Mouse (Mus musculus) frontal cortex, postnatal 36 days (tissue): ENCODE data around the gene Fbxo31.
A peak's percentile ranks its signal among the peaks of the same experiment; 100 is the strongest.
"Not testable (repeated sequence)": the region's sequence is repeated elsewhere in the genome, so short reads cannot be mapped to it uniquely, and the experiment has no call there.

ENCODE experiments used
- DNase-seq, 2 experiments: peaks; one replicate each; pipeline ENCODE4 v3.0.0; 2022; ENCODE audit warnings: low spot score in 2 of 2

Gene Fbxo31

DNA sequence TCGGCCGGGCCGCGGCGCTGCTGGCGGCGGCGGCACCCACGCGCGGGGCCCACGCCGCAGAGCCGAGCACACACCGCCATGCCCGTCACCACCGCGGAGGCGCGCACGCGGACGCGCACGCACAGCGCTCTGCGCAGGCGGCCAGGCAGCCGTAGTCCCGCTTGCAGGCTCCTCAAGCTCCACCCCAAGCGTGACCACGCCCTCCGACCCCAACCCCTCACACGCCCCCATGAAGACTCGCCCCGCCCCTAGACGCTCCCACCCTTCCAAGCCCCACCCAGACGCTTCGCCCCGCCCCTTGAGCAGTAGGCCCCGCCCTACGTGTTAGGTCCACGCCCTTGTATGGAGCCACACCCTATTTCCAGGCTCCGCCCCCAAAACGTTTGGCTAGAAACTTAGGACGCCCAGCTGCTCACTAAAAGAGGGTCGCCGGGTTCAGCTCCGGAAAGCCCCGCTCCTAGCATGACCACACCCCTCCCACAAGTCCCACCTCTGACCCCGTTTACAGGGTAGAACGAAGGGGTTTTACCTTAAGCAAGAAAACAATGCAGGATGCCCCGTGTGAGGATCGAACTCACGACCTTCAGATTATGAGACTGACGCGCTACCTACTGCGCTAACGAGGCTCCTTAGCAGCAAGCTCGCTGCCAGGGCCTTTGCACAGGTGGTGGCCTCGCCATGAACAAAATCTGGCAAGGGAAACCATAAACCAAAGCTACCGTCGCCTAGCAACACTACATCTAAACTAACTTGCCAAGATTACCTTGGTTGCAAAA lies at the start of gene Fbxo31:
TSS of gene Fbxo31 (minus strand) at position 131 of the 776 bp plus-strand sequence.
- DNase-seq: peak; percentile 95 to 97

- peak in 1 of 2 experiments; percentile 43 for DNase-seq
Measured at GRCm38 (mm10) chr8:121623043-121623442, 44.4 kb upstream of the Fbxo31 start.

GRCm38 (mm10) chr8:121621879-121622278 lies 43.3 kb upstream of the Fbxo31 start:
- DNase-seq: no peak

DNA sequence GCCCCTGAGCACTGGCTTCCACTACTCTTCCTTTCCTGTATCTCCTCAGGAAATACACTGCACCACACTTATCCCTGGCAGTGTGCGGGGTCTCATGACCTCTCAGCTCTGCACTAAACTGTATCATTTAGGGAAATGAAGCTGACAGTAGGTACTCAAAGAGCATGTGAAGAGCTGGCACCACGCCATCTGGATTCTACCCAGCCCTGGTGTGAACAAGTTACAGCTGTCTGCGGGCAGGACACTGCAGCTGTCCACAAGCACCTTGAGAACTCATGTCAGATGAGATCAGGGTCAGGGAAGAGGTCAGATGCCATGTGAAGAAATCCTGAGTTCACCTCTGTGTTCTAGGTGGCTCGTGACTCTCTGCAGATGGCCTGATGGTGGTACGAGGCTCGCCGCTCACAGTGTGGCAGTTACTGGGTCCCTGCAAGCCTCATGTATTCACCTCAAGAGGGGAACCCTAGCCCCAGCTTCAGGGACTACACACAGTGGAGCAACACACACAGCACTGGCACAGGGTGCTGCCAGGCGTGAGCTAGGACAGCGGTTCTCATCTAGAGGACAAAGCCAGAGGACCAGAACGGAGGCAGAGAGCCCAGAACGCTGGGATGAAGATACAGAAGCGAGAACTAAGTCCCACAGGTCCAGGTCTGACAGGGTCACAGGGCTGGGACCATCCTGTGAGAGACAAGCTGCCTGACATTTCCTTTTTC lies 42.4 kb upstream of the Fbxo31 start:
- no peak for DNase-seq

- no peak for DNase-seq
Measured at GRCm38 (mm10) chr8:121619401-121619995, 40.9 kb upstream of the Fbxo31 start.

GRCm38 (mm10) chr8:121613419-121613818 lies 34.8 kb upstream of the Fbxo31 start:
- DNase-seq: no peak

DNA sequence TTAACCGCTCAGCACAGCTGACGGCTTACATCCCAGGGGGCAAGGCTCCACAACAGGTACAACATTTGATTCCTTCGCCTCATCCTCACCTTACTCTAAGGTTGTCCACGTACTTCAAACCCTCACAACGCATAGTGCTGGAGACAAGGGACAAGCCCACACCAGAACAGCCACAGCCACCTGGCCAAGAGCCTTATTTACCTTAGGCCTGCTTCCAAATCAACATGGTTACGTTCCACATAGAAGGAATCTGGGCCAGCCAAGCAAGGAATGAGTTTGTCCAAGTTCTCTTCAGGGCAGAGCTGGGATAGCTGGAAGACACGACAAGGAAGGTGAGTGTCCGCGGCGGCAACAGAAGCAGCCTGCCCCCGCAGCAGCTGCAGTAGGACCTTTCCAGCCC lies 31.3 kb upstream of the Fbxo31 start:
- DNase-seq: no peak

GRCm38 (mm10) chr8:121609251-121609650 lies 30.6 kb upstream of the Fbxo31 start:
- DNase-seq: no peak

DNA sequence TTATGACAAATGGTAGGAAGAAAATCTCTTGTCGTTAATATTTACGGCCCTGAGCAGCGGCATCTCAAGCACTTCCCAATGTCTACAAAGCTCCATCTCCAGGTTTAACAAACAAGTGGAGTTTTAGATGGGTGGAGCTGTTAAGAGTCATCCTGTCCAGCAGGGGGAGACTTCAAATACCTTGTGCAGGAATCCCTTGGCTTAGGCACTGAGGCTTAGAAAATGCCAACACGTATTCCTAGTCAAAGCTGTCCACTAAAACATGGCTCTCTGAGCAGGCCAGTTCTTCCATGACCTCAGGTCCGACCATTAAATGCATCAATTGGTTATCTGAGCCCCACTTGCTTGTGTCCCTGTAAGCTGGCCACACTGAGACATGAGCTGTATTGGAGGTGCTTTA lies 29.1 kb upstream of the Fbxo31 start:
- no peak for DNase-seq

- DNase-seq: no peak
Measured at GRCm38 (mm10) chr8:121603801-121604200, 25.2 kb upstream of the Fbxo31 start.

DNA sequence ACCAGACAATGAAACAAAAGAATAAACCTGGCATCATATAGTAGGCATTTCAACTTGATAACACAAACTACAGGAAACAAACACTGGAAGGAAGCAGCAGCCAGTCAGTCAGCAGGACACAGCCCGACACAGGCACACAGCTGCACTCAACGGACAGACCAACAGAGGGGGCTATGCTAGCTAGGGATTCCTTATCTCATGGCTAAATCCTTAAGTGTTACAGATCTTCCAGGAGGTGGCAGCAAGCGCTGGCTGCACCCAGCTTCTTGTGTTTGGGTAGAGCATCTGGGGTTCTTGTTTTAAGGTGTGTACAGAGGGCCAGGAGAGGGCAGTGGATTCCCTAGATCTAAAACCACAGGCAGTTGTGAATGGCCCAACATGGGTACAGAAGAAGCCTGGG lies 24.3 kb upstream of the Fbxo31 start:
- peak; percentile 70 to 89 for DNase-seq

- no peak for DNase-seq
Measured at GRCm38 (mm10) chr8:121602411-121602810, 23.8 kb upstream of the Fbxo31 start.

DNA sequence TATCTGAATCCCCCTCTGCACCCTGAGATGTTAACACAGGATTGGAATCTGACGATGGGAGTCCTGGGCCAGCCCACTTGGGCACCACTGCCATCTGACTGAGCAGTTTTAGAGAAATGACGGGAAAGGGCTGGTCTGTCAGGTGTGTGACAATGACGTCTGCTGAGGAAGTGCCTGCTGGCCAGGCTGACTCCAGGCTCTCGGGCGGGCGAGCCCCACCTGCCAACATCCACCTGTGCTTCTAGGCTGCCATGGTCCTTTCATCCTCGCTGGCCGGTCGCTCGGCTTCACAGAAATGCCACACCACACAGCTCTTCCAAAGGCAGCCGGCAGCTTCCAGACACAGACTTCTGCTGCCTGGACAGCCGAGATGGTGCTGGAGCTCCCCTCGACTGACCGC lies 21.2 kb upstream of the Fbxo31 start:
- DNase-seq: no peak

- DNase-seq: peak; percentile 64 to 76
Measured at GRCm38 (mm10) chr8:121598892-121599291, 20.3 kb upstream of the Fbxo31 start.

- no peak for DNase-seq
Measured at GRCm38 (mm10) chr8:121598190-121598589, 19.6 kb upstream of the Fbxo31 start.

DNA sequence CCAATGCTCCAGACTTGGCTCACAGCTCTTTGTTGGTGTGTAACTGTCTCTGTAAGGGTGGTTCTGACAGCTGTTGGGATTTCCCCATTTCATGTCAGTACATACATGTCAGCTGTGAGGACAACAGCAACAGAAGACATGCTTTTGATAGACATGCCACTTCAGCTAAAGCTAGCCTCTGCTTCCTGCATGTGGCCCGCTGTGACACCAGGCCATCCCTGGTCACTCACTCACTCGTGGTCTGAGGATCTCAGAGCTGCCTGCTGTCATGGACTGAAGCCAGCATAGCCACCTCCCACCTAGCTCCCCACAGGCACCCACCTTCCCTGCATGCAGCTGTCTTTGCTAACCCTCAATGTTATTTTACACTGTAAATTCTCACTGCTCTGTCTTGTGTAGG lies 18.9 kb upstream of the Fbxo31 start:
- not testable (repeated sequence) for DNase-seq

DNA sequence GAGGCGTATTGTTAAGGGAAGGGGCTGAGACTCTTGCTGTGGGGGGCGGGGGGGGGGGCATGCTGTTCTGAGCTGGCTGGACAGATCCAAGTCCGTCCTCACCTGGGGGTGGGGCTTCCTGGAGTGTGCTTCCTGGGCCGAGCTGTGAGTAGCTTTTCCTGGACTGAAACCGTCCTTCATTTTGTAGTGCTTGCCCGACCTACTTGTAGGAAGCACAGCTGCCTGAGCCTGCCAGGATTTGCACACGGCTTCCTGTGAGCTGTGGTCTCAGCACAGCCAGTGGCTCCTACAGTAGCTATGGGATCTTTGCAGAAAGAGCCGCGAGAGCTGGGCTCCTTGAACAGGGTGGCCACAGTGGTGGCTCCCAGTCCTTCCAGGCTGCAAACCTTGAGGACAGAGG lies 15.4 kb upstream of the Fbxo31 start:
- no peak for DNase-seq

DNA sequence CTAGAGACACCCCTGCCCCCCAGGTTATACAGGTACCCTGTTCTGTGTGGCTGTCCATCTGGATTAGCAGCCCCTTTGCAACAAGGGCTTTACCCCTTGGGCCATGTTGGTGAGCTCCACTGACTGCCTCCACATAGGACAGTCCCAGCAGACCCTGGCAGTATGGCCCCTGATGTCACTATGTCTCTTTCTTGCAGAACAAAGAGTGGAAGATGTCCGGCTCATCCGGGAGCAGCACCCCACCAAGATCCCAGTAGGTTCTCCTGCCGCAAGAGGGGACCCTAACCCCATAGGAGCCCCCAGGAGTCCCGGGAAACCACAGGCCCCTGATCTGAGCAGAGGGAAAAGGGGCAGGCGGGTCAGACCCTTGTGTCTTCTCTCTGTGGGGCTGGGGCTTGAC lies 14.7 kb upstream of the Fbxo31 start:
- no peak for DNase-seq

DNA sequence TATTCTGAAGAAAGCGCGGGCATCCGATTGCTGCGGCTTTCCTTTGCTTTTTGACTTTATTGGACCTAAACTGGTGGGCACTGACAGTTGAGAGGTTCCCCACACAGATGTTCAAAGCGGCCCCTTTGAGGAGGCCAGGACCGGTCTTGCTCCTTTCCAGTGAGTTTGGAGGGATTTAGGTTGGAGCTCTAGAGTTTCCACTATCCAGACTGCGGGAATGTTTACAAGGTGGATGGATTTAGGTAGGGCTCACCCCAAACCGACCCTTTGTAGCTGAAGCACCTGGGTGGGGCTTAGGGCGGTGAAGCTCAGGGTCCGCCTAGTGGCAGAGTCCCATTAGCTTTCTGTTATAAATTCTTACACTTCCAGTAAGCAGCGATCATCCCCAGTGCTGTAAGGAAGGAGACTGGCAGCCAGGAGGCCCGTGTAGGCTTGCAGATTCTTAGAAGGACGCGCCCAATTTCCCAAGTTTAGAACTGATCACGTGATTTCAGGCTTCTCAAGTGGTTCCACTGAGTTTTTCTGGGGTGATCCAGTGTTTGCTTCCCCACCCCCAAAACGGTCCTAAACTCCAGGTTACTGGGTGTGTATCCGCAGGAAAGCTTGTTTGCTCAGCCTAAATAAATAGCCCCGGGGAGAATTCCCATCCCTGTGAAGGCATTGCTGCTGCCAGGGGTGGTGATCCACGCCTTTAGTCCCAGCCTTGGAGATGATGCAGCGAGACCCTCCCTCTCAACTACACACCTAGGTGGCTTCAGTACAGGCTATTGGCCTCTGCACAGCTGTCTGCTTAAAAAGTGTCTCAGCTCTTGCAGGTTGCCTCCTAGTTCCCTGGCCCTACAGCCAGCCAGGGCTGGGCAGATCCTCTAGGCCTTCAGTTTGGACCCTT lies 12.8 kb upstream of the Fbxo31 start:
- DNase-seq: no peak

- peak; percentile 96 to 98 for DNase-seq
Measured at GRCm38 (mm10) chr8:121590203-121591177, 11.9 kb upstream of the Fbxo31 start, which contains the start of gene Map1lc3b. Map1lc3b (plus strand) TSS chr8:121590361.
